Mouse (Mus musculus) liver, embryonic 16.5 days (tissue): Measurements from ENCODE around the gene Gm9837. TPM values are rescaled to one million over a fixed set of nuclear protein-coding genes. Genes with fewer than 3 reads are reported as not detected.

Experiments used
- ATAC-seq: fragments of 200-750 bp; cut with Nextera tagmentation; 2 replicates; pipeline ENCODE4 v1.8.0; 2017; ENCODE audit warnings: low read depth, mild to moderate bottlenecking, moderate number of reproducible peaks, moderate library complexity
- H3K27ac ChIP-seq: fragments of 300-500 bp; sonication (generic); 2 replicates; pipeline ENCODE4 v1.5.1; 2014; ENCODE audit warnings: mild to moderate bottlenecking, low read length
- H3K27me3 ChIP-seq: fragments of 300-500 bp; sonication (generic); 2 replicates; pipeline ENCODE4 v1.6.1; 2014; ENCODE audit warnings: low read depth, low read length, mixed read lengths; ENCODE audit not compliant: control insufficient read depth, insufficient read depth
- H3K36me3 ChIP-seq: fragments of 300-500 bp; sonication (generic); 2 replicates; pipeline ENCODE4 v1.6.1; 2014; ENCODE audit warnings: mild to moderate bottlenecking; ENCODE audit not compliant: control insufficient read depth, insufficient read depth
- H3K4me1 ChIP-seq: fragments of 300-500 bp; sonication (generic); 2 replicates; pipeline ENCODE4 v1.6.1; 2014; ENCODE audit warnings: low read depth, low read length, mixed read lengths; ENCODE audit not compliant: control insufficient read depth
- H3K4me2 ChIP-seq: fragments of 300-500 bp; sonication (generic); 2 replicates; pipeline ENCODE4 v1.6.1; 2014; ENCODE audit warnings: low read depth, low read length, mixed read lengths
- H3K4me3 ChIP-seq: fragments of 300-500 bp; sonication (generic); 2 replicates; pipeline ENCODE4 v1.5.1; 2014; ENCODE audit warnings: low read depth, mild to moderate bottlenecking, low read length
- H3K9ac ChIP-seq: fragments of 300-500 bp; sonication (generic); 2 replicates; pipeline ENCODE4 v1.6.1; 2014; ENCODE audit warnings: low read depth, low read length
- H3K9me3 ChIP-seq: fragments of 300-500 bp; sonication (generic); replicated peaks from 2 replicates; pipeline ENCODE4 v1.6.1; 2016; ENCODE audit warnings: low read length; ENCODE audit not compliant: control insufficient read depth
- whole genome bisulfite sequencing: fragments of 180-500 bp; shearing (Covaris S2); extraction: QIAGEN DNeasy Blood & Tissue Kit; methylation state at CpG from one replicate; pipeline ENCODE4 v1.1.7; 2014; ENCODE audit not compliant: insufficient replicate concordance; 5-methylcytosine and 5-hydroxymethylcytosine counted together
- polyA plus RNA-seq: library from polyadenylated mRNA; unstranded; fragments of >200 nt; fragmentation: Nextera tagmentation; extraction: Ambion mirVana; gene quantifications from 2 replicates; pipeline ENCODE4 v1.2.1, GENCODE M21; 2015

Gm9837 gene
- polyA plus RNA-seq, 1 experiment from 2014 or later = not detected

- H3K4me3 ChIP-seq = no peak overlapping the region
- H3K36me3 ChIP-seq = no peaks in the 10 kb centered on the region
- 25% methylated on average over 15 of the region's 15 CpGs for WGBS
- H3K27ac ChIP-seq = no peak overlapping the region
- peaks cover 3% of the 10 kb centered on the region; the same call in 1 of the 2 replicates for H3K27me3 ChIP-seq
- peaks cover 4% of the 10 kb centered on the region; the same call in 1 of the 2 replicates for H3K4me1 ChIP-seq
- no peaks in the 10 kb centered on the region for H3K9me3 ChIP-seq
- ATAC-seq = no peak
- no peak overlapping the region for H3K4me2 ChIP-seq
- H3K9ac ChIP-seq = no peak overlapping the region
Observed at GRCm38 (mm10) chr11:53450070-53450705, 20.1 kb downstream of the Gm9837 start.

- Histone ChIP-seq H3K4me2 (no peak overlapping the region), H3K4me3 (no peak overlapping the region), H3K27ac (no peak overlapping the region), H3K36me3 (no peaks in the 10 kb centered on the region), H3K4me1 (peaks cover 4% of the 10 kb centered on the region; the same call in 1 of the 2 replicates), H3K27me3 (peaks cover 3% of the 10 kb centered on the region; the same call in 1 of the 2 replicates), H3K9ac (no peak overlapping the region), H3K9me3 (no peaks in the 10 kb centered on the region)
- 72% methylated on average over 1 of the region's 1 CpGs for WGBS
- 0 out of 2 replicates have a peak, but pooled peaks have one; percentile 35 for ATAC-seq
Observed at GRCm38 (mm10) chr11:53448529-53448928, 21.8 kb downstream of the Gm9837 start.

GRCm38 (mm10) chr11:53447996-53448395 is 22.3 kb downstream of the Gm9837 start:
- WGBS = 73% methylated on average over 8 of the region's 8 CpGs
- H3K36me3 ChIP-seq = no peaks in the 10 kb centered on the region
- no peaks in the 10 kb centered on the region for H3K9me3 ChIP-seq
- ATAC-seq = no peak
- H3K4me2 ChIP-seq = no peak overlapping the region
- H3K9ac ChIP-seq = no peak overlapping the region
- H3K27ac ChIP-seq = 0 out of 2 replicates have a peak overlapping the region, but pooled peaks have one; percentile 12
- H3K4me1 ChIP-seq = peaks cover 4% of the 10 kb centered on the region; the same call in 1 of the 2 replicates
- H3K4me3 ChIP-seq = no peak overlapping the region
- H3K27me3 ChIP-seq = peaks cover 3% of the 10 kb centered on the region; the same call in 1 of the 2 replicates

- Histone ChIP-seq H3K27ac (peak overlapping the region; percentile 1; the same call in 1 of the 2 replicates), H3K27me3 (peaks cover 2% of the 10 kb centered on the region; the same call in 1 of the 2 replicates), H3K9me3 (no peaks in the 10 kb centered on the region), H3K36me3 (no peaks in the 10 kb centered on the region), H3K4me2 (no peak overlapping the region), H3K9ac (no peak overlapping the region), H3K4me1 (peaks cover 8% of the 10 kb centered on the region), H3K4me3 (no peak overlapping the region)
- 80% methylated on average over 13 of the region's 13 CpGs for WGBS
- peak; percentile 84 for ATAC-seq
Observed at GRCm38 (mm10) chr11:53446183-53446582, 24.1 kb downstream of the Gm9837 start.

GRCm38 (mm10) chr11:53445562-53445961 is 24.7 kb downstream of the Gm9837 start:
- H3K4me3 ChIP-seq = no peak overlapping the region
- H3K27ac ChIP-seq = peak overlapping the region; percentile 1
- H3K27me3 ChIP-seq = no peaks in the 10 kb centered on the region
- H3K9ac ChIP-seq = no peak overlapping the region
- no peaks in the 10 kb centered on the region for H3K9me3 ChIP-seq
- no peaks in the 10 kb centered on the region for H3K36me3 ChIP-seq
- WGBS = 50% methylated on average over 13 of the region's 13 CpGs
- H3K4me1 ChIP-seq = peaks cover 8% of the 10 kb centered on the region
- H3K4me2 ChIP-seq = no peak overlapping the region
- peak; percentile 37; the same call in 1 of the 2 replicates for ATAC-seq

- WGBS = 14% methylated on average over 6 of the region's 6 CpGs
- no peak for ATAC-seq
Observed at GRCm38 (mm10) chr11:53443861-53444260, 26.4 kb downstream of the Gm9837 start.

GRCm38 (mm10) chr11:53441921-53442320 is 28.4 kb downstream of the Gm9837 start:
- no peaks in the 10 kb centered on the region; the same call in 1 of the 2 replicates for H3K27me3 ChIP-seq
- no peaks in the 10 kb centered on the region for H3K36me3 ChIP-seq
- H3K4me2 ChIP-seq = 0 out of 2 replicates have a peak overlapping the region, but pooled peaks have one; percentile 12
- WGBS = 2% methylated on average over 12 of the region's 12 CpGs
- no peaks in the 10 kb centered on the region for H3K9me3 ChIP-seq
- H3K27ac ChIP-seq = peak overlapping the region; percentile 39; the same call in 1 of the 2 replicates
- peaks cover 4% of the 10 kb centered on the region for H3K4me1 ChIP-seq
- H3K9ac ChIP-seq = 0 out of 2 replicates have a peak overlapping the region, but pooled peaks have one; percentile 7
- ATAC-seq = no peak
- no peak overlapping the region for H3K4me3 ChIP-seq

More at GRCm38 (mm10) chr11:53443861-53444260, 26.4 kb downstream of the Gm9837 start:
- Histone ChIP-seq H3K36me3 (no peaks in the 10 kb centered on the region), H3K4me2 (no peak overlapping the region), H3K9ac (no peak overlapping the region), H3K4me3 (no peak overlapping the region), H3K9me3 (no peaks in the 10 kb centered on the region), H3K4me1 (peaks cover 4% of the 10 kb centered on the region), H3K27me3 (no peaks in the 10 kb centered on the region; the same call in 1 of the 2 replicates), H3K27ac (no peak overlapping the region)

- H3K27me3 ChIP-seq = no peaks in the 10 kb centered on the region; the same call in 1 of the 2 replicates
- no peak overlapping the region for H3K4me2 ChIP-seq
- H3K36me3 ChIP-seq = no peaks in the 10 kb centered on the region
- no peaks in the 10 kb centered on the region for H3K9me3 ChIP-seq
- peaks cover 24% of the 10 kb centered on the region for H3K4me1 ChIP-seq
- no peak overlapping the region for H3K4me3 ChIP-seq
- no peak for ATAC-seq
- H3K9ac ChIP-seq = no peak overlapping the region
- 58% methylated on average over 6 of the region's 6 CpGs for WGBS
- H3K27ac ChIP-seq = no peak overlapping the region
Observed at GRCm38 (mm10) chr11:53436338-53436737, 33.9 kb downstream of the Gm9837 start.

- H3K9ac ChIP-seq = no peak overlapping the region
- no peaks in the 10 kb centered on the region; the same call in 1 of the 2 replicates for H3K27me3 ChIP-seq
- no peak overlapping the region for H3K4me2 ChIP-seq
- H3K4me3 ChIP-seq = no peak overlapping the region
- H3K9me3 ChIP-seq = no peaks in the 10 kb centered on the region
- H3K4me1 ChIP-seq = peaks cover 26% of the 10 kb centered on the region
- no peak for ATAC-seq
- H3K36me3 ChIP-seq = no peaks in the 10 kb centered on the region
- WGBS = 44% methylated on average over 8 of the region's 8 CpGs
- no peak overlapping the region for H3K27ac ChIP-seq
Observed at GRCm38 (mm10) chr11:53435504-53435903, 34.8 kb downstream of the Gm9837 start.
